Mouse (Mus musculus) midbrain, embryonic 16.5 days (tissue): ENCODE results near the gene Klhl34. TPM values are rescaled to one million over a fixed set of nuclear protein-coding genes. Genes with fewer than 3 reads are reported as not detected.

ENCODE experiments used
- ATAC-seq: fragments of 200-750 bp; cut with Nextera tagmentation; 2 replicates; pipeline ENCODE4 v1.8.0; 2017; ENCODE audit warnings: moderate TSS enrichment
- H3K27ac ChIP-seq: fragments of 300-500 bp; sonication (generic); 2 replicates; pipeline ENCODE4 v1.5.1; 2014; ENCODE audit warnings: mild to moderate bottlenecking, low read length, mixed read lengths
- H3K27me3 ChIP-seq: fragments of 300-500 bp; sonication (generic); 2 replicates; pipeline ENCODE4 v1.6.1; 2014; ENCODE audit warnings: low read depth, low read length, mixed read lengths; ENCODE audit not compliant: control insufficient read depth, insufficient read depth
- H3K36me3 ChIP-seq: fragments of 300-500 bp; sonication (generic); 2 replicates; pipeline ENCODE4 v1.6.1; 2014; ENCODE audit warnings: mild to moderate bottlenecking, low read length, moderate library complexity, mixed read lengths; ENCODE audit not compliant: control insufficient read depth, insufficient read depth
- H3K4me1 ChIP-seq: fragments of 300-500 bp; sonication (generic); 2 replicates; pipeline ENCODE4 v1.6.1; 2014; ENCODE audit warnings: mild to moderate bottlenecking, low read length, mixed read lengths; ENCODE audit not compliant: control insufficient read depth, insufficient read depth
- H3K4me2 ChIP-seq: fragments of 300-500 bp; sonication (generic); 2 replicates; pipeline ENCODE4 v1.6.1; 2014; ENCODE audit warnings: mild to moderate bottlenecking, low read length, mixed read lengths
- H3K4me3 ChIP-seq: fragments of 300-500 bp; sonication (generic); 2 replicates; pipeline ENCODE4 v1.5.1; 2014; ENCODE audit warnings: low read depth, mild to moderate bottlenecking, low read length, moderate library complexity, mixed read lengths
- H3K9ac ChIP-seq: fragments of 300-500 bp; sonication (generic); 2 replicates; pipeline ENCODE4 v1.6.1; 2014; ENCODE audit warnings: low read depth, low read length, mixed read lengths
- H3K9me3 ChIP-seq: fragments of 300-500 bp; sonication (generic); replicated peaks from 2 replicates; pipeline ENCODE4 v1.6.1; 2014; ENCODE audit warnings: mild to moderate bottlenecking, low read length, mixed read lengths; ENCODE audit not compliant: control insufficient read depth, poor library complexity, severe bottlenecking
- WGBS: fragments of 180-500 bp; shearing (Covaris S2); extraction: QIAGEN DNeasy Blood & Tissue Kit; methylation state at CpG from one replicate; pipeline ENCODE4 v1.1.7; 2014; 5-methylcytosine and 5-hydroxymethylcytosine counted together
- polyA plus RNA-seq: library from polyadenylated mRNA; unstranded; fragments of >200 nt; fragmentation: Nextera tagmentation; extraction: Ambion mirVana; gene quantifications from 2 replicates; pipeline ENCODE4 v1.2.1, GENCODE M21; 2015

Klhl34 gene
- 2.0 and 2.5 TPM in 2 replicates for polyA plus RNA-seq

- peak; percentile 61 for ATAC-seq
- Histone ChIP-seq H3K4me1 (no peaks in the 10 kb centered on the region), H3K9ac (0 out of 2 replicates have a peak within 1 kb of the TSS, but pooled peaks have one; percentile 44), H3K27ac (no peak within 1 kb of the TSS), H3K27me3 (no peaks in the 10 kb centered on the region), H3K9me3 (no peaks in the 10 kb centered on the region), H3K36me3 (no peaks in the 10 kb centered on the region), H3K4me3 (peak within 1 kb of the TSS; percentile 14; the same call in 1 of the 2 replicates), H3K4me2 (peak within 1 kb of the TSS; percentile 45)
- whole genome bisulfite sequencing, result 40% methylated on average over 28 of the region's 28 CpGs
Observed at GRCm38 (mm10) chrX:157818207-157818920, at the start of gene Klhl34. Gene Klhl34, plus strand, starts transcription at chrX:157818435.

DNA sequence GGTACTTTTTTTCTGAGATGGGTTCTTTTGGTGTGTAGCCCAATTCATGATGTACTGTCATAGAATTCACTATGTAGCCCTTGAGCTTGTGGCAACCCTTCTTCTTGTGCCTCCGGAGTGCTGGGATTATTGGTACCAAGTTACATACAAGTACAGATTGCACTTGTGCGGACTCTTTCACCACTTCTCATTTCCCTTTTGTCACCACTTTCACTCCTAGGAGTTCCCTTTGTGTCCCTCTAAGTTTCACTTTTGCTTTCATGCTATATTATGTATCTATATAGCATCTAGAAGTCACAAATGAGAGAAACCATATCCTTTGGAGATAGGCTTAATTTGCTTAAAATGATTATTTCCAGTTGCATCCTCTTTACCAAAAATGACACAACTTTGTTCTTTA lies 16.6 kb upstream of the Klhl34 start:
- H3K4me2 ChIP-seq, result no peak overlapping the region
- H3K36me3 ChIP-seq, result no peaks in the 10 kb centered on the region
- H3K4me3 ChIP-seq, result no peak overlapping the region
- no peaks in the 10 kb centered on the region for H3K27me3 ChIP-seq
- WGBS, result 100% methylated on average over 2 of the region's 2 CpGs
- no peak overlapping the region for H3K9ac ChIP-seq
- H3K9me3 ChIP-seq, result no peaks in the 10 kb centered on the region
- H3K27ac ChIP-seq, result no peak overlapping the region
- no peaks in the 10 kb centered on the region for H3K4me1 ChIP-seq
- no peak for ATAC-seq

GRCm38 (mm10) chrX:157809721-157810120 lies 8.5 kb upstream of the Klhl34 start:
- no peak for ATAC-seq
- no peaks in the 10 kb centered on the region for H3K4me1 ChIP-seq
- no peak overlapping the region for H3K4me3 ChIP-seq
- H3K4me2 ChIP-seq, result no peak overlapping the region
- 48% methylated on average over 1 of the region's 1 CpGs for WGBS
- no peaks in the 10 kb centered on the region for H3K36me3 ChIP-seq
- no peak overlapping the region for H3K9ac ChIP-seq
- H3K27ac ChIP-seq, result no peak overlapping the region
- no peaks in the 10 kb centered on the region for H3K9me3 ChIP-seq
- no peaks in the 10 kb centered on the region for H3K27me3 ChIP-seq

DNA sequence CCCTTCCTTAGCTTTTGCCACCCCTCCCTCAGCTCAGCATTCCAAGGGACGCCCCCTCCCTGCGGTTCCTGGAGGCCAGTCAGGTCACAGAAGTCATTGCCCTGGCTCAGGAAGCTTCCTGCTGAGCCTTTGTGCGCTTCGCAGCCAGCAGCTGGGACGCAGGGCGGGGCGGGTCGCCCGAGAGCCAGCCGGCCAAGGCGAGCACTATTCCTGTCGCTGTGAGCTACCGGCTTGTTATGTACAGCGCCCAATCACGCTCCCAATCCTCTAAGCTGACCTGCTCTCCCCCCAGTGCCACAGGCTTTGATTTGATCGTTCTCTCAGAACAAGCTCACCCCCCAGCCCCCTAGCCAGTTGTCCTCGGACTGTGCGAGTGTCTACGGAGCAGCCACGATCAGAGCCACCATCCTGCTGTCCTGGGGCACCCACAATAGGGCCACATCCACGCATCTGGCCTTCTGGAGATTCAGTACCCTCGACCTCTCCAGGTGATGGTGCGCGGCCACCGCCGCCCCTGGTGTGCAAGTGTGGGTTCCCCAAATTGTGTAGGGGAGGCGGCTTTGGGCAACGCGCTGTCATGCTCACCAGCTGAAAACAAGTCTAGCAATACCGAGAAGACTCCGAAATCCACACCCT lies 546 bp upstream of the Klhl34 start:
- 0 out of 2 replicates have a peak overlapping the region, but pooled peaks have one; percentile 44 for H3K9ac ChIP-seq
- peak; percentile 68 for ATAC-seq
- 16% methylated on average over 31 of the region's 31 CpGs for WGBS

DNA sequence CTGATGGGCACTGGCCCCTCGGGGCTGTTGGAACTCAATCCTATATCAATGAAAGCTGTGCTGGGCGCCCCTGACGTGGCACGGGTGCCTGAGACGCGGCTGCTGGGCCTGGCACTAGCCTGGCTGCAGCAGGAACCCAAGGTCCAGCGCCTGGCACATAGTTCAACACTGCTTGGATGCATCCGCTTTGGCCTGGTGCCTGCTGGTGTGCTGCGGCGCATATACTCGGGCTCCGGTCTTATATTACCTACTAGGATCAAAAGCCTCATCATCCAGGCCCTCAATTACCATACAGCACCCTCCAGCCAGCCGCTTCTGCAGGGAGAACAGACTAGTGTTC lies 656 bp downstream of the Klhl34 start:
- Histone ChIP-seq H3K36me3 (no peaks in the 10 kb centered on the region), H3K27ac (no peak overlapping the region), H3K9me3 (no peaks in the 10 kb centered on the region), H3K4me3 (no peak overlapping the region), H3K4me2 (no peak overlapping the region), H3K9ac (no peak overlapping the region), H3K27me3 (no peaks in the 10 kb centered on the region), H3K4me1 (no peaks in the 10 kb centered on the region)
- 81% methylated on average over 13 of the region's 13 CpGs for WGBS
- ATAC-seq, result 0 out of 2 replicates have a peak, but pooled peaks have one; percentile 15

More for the DNA sequence above, 546 bp upstream of the Klhl34 start:
- Histone ChIP-seq H3K4me1 (no peaks in the 10 kb centered on the region), H3K27ac (no peak overlapping the region), H3K4me3 (peak overlapping the region; percentile 14; the same call in 1 of the 2 replicates), H3K36me3 (no peaks in the 10 kb centered on the region), H3K27me3 (no peaks in the 10 kb centered on the region), H3K9me3 (no peaks in the 10 kb centered on the region), H3K4me2 (peak overlapping the region; percentile 45)

- Histone ChIP-seq H3K9ac (no peak overlapping the region), H3K9me3 (no peaks in the 10 kb centered on the region), H3K27me3 (no peaks in the 10 kb centered on the region), H3K27ac (no peak overlapping the region), H3K4me2 (no peak overlapping the region), H3K36me3 (no peaks in the 10 kb centered on the region), H3K4me1 (no peaks in the 10 kb centered on the region), H3K4me3 (no peak overlapping the region)
- no peak for ATAC-seq
- WGBS, result 83% methylated on average over 4 of the region's 4 CpGs
Observed at GRCm38 (mm10) chrX:157829983-157830382, 11.7 kb downstream of the Klhl34 start.

Other genes starting within 250 kb of the Klhl34 start
- 1.6 and 2.6 TPM in 2 replicates for gene Yy2, start 249.4 kb upstream of the Klhl34 start, polyA plus RNA-seq
- gene Mbtps2, start 219.7 kb upstream of the Klhl34 start, polyA plus RNA-seq, result 32.5 and 33.4 TPM in 2 replicates
- not detected in 2 replicates for gene Smpx, start 119.5 kb upstream of the Klhl34 start, polyA plus RNA-seq
- 8.2 and 9.1 TPM in 2 replicates for gene Cnksr2, start 224.9 kb downstream of the Klhl34 start, polyA plus RNA-seq